ENCODE assay signal across 8 mouse cellular contexts in the genomic region with DNA sequence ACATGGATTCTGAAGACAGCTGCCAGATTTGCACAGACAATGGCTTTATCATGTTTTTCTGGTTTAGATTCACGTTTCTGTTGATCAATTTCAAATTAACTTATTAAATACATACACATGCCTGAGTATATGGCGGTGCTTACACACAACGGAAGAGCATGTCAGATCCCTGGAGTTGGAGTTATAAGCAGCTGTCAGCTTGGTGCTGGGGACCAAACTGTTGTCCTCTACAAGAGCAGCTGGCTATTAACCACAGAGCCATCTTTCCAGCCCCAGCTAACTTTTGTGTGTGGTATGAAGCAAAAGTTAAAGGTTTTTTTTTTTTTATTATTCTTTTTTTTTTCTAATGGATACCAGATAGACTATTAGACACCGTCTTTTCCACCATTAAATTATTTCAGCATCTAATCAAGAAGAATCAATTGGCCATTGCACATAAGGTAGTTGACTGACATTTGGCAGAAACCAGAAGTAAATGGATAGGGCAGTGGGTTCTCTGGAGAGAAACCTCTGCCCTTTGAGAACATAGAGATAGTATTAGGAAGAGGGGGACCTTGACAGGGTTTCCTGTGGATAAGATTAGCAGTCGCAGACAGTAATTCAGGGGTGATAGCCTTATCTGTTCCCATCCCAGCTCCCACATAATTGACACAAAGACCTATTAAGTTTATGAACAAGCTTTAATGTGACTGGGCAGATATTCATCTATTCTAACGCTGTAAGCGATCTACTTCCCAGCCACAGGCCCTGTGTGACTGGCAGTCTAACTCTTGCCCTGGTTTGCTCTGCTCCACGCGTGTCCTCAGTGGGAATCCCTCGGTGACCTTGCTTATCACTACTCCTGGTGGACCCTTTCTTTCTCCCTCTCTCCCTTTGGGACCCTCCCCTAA. TPM values are rescaled to one million over a fixed set of nuclear protein-coding genes. Genes with fewer than 3 reads are reported as not detected.
A peak's percentile ranks its signal among the peaks of the same experiment; 100 is the strongest.
DNase-seq lines count a peak whose midpoint lies in the region; ATAC-seq and TF ChIP-seq lines count a peak whose summit lies in the region.
"Had no signal": no experiment of that assay in that cellular context is flagged by ENCODE, and none has a peak within 500 bp of the region (broad histone marks: within the 10 kb centered on the region; RNA-seq: fewer than 3 reads in every experiment).

No protein-coding gene starts in this region.

- no peaks in the 10 kb centered on the region for H3K9me3 ChIP-seq in lung, embryonic 15.5 days
- H3K9me3 ChIP-seq in forebrain, embryonic 11.5 days (ENCODE audit: control insufficient read depth, low read length) = no peaks in the 10 kb centered on the region
- H3K9me3 ChIP-seq in limb, embryonic 14.5 days (ENCODE audit: control insufficient read depth, low read length) = no peaks in the 10 kb centered on the region

- no peak for TF ChIP-seq CTCF in small intestine, adult 2 months (IDR thresholded peaks at IDR 0.05; ENCODE audit: extremely low read depth, insufficient read length, insufficient replicate concordance, low read depth, low read length)

- WGBS in lung, embryonic 15.5 days = 32% methylated on average over 10 of the region's 10 CpGs
- WGBS in forebrain, embryonic 11.5 days = 37% methylated on average over 10 of the region's 10 CpGs
- WGBS in limb, embryonic 14.5 days = 41% methylated on average over 10 of the region's 10 CpGs
- WGBS in small intestine, adult 2 months = 34% methylated on average over 10 of the region's 10 CpGs

- peaks cover 9% of the 10 kb centered on the region; the same call in 1 of the 2 replicates for H3K4me1 ChIP-seq in lung, embryonic 15.5 days
- peaks cover 6% of the 10 kb centered on the region for H3K4me1 ChIP-seq in forebrain, embryonic 11.5 days (replicated peaks; ENCODE audit: control insufficient read depth, insufficient read depth, low read length)
- peaks cover 10% of the 10 kb centered on the region for H3K4me1 ChIP-seq in limb, embryonic 14.5 days (ENCODE audit: control insufficient read depth, insufficient read depth, low read length)
- H3K4me1 ChIP-seq in small intestine, adult 2 months (ENCODE audit: control insufficient read depth, insufficient read depth, insufficient read length, low read length) = peaks cover 2% of the 10 kb centered on the region; the same call in 1 of the 2 replicates

- peak; percentile 20; the same call in 1 of the 2 replicates for TF ChIP-seq POLR2A in limb, embryonic 14.5 days (IDR thresholded peaks at IDR 0.05; ENCODE audit: borderline replicate concordance, extremely low read depth, insufficient read depth, insufficient read length)
- TF ChIP-seq POLR2A in small intestine, adult 2 months (IDR thresholded peaks at IDR 0.05; ENCODE audit: low read depth, low read length) = no peak

- peak overlapping the region; percentile 41 for H3K4me3 ChIP-seq in lung, embryonic 15.5 days
- H3K4me3 ChIP-seq in forebrain, embryonic 11.5 days (ENCODE audit: low read depth, low read length) = peak overlapping the region; percentile 17
- H3K4me3 ChIP-seq in limb, embryonic 14.5 days (replicated peaks; ENCODE audit: low read length) = peak overlapping the region; percentile 31
- peak overlapping the region; percentile 63 for H3K4me3 ChIP-seq in small intestine, adult 2 months (ENCODE audit: low read depth, low read length)

- no peak overlapping the region; the same call in 1 of the 2 replicates for H3K9ac ChIP-seq in lung, embryonic 15.5 days
- peak overlapping the region; percentile 35 for H3K9ac ChIP-seq in forebrain, embryonic 11.5 days (ENCODE audit: low read length)
- 0 out of 2 replicates have a peak overlapping the region, but pooled peaks have one; percentile 34 for H3K9ac ChIP-seq in limb, embryonic 14.5 days (ENCODE audit: low read depth, low read length, severe bottlenecking)

- no peak for DNase-seq in lung, postnatal 14 days
- no peak for DNase-seq in forebrain, embryonic 11.5 days (ENCODE audit: low spot score)
- no peak for DNase-seq in limb, embryonic 14.5 days (ENCODE audit: low spot score)
- DNase-seq in ovary, postnatal 10 days (ENCODE audit: low spot score) = no peak

- H3K27me3 ChIP-seq in lung, embryonic 15.5 days = no peaks in the 10 kb centered on the region
- H3K27me3 ChIP-seq in forebrain, embryonic 11.5 days (ENCODE audit: control insufficient read depth, insufficient read depth, low read length) = no peaks in the 10 kb centered on the region
- no peaks in the 10 kb centered on the region for H3K27me3 ChIP-seq in limb, embryonic 14.5 days (ENCODE audit: control insufficient read depth, insufficient read depth, low read length)
- no peaks in the 10 kb centered on the region for H3K27me3 ChIP-seq in small intestine, adult 2 months (ENCODE audit: control insufficient read depth, insufficient read depth, low read length)

- no peak overlapping the region for H3K27ac ChIP-seq in lung, embryonic 15.5 days
- H3K27ac ChIP-seq in forebrain, embryonic 11.5 days (ENCODE audit: low read depth, low read length) = peak overlapping the region; percentile 48; the same call in 1 of the 2 replicates
- H3K27ac ChIP-seq in limb, embryonic 14.5 days (replicated peaks; ENCODE audit: low read depth, low read length) = no peak overlapping the region
- H3K27ac ChIP-seq in small intestine, adult 2 months (ENCODE audit: insufficient read depth, low read depth, low read length) = no peak overlapping the region

- H3K4me2 ChIP-seq in lung, embryonic 15.5 days = peak overlapping the region; percentile 62
- peak overlapping the region; percentile 46 for H3K4me2 ChIP-seq in forebrain, embryonic 11.5 days (ENCODE audit: low read depth, low read length, severe bottlenecking)
- peak overlapping the region; percentile 54 for H3K4me2 ChIP-seq in limb, embryonic 14.5 days (replicated peaks; ENCODE audit: low read depth, low read length, severe bottlenecking)

- no peaks in the 10 kb centered on the region for H3K36me3 ChIP-seq in lung, embryonic 15.5 days
- H3K36me3 ChIP-seq in forebrain, embryonic 11.5 days (ENCODE audit: control insufficient read depth, insufficient read depth, low read length) = no peaks in the 10 kb centered on the region
- H3K36me3 ChIP-seq in limb, embryonic 14.5 days (ENCODE audit: control insufficient read depth, insufficient read depth, low read length) = no peaks in the 10 kb centered on the region
- no peaks in the 10 kb centered on the region for H3K36me3 ChIP-seq in small intestine, adult 2 months (ENCODE audit: control insufficient read depth, insufficient read depth, low read length)

- ATAC-seq in lung, embryonic 15.5 days (ENCODE audit: borderline replicate concordance, extremely low read depth, low FRiP score, low TSS enrichment) = no peak
- ATAC-seq in forebrain, embryonic 11.5 days (replicated peaks; ENCODE audit: low FRiP score) = no peak
- no peak for ATAC-seq in limb, embryonic 14.5 days (ENCODE audit: low FRiP score, low read depth)
- ATAC-seq in monocyte, adult 5-6 weeks (replicated peaks; ENCODE audit: insufficient number of reproducible peaks, low FRiP score, low TSS enrichment, poor library complexity, severe bottlenecking) = no peak

RNA-seq across cellular contexts. Expression of a gene that starts 12.2 kb away (rescaled TPM):
- 1,625 and 1,841 TPM in 2 replicates for polyA plus RNA-seq in lung, embryonic 15.5 days (2015; fragmentation: Nextera tagmentation; extraction: Ambion mirVana)
- polyA plus RNA-seq in forebrain, embryonic 11.5 days (2014; fragmentation: Nextera tagmentation; extraction: Ambion mirVana) = 2,277 and 2,481 TPM in 2 replicates
- polyA plus RNA-seq in limb, embryonic 14.5 days (2012; rRNA removed) = 1,684 and 2,799 TPM in 2 replicates
- 1,598 and 1,615 TPM in 2 replicates for polyA plus RNA-seq in limb, embryonic 14.5 days (2014; fragmentation: Nextera tagmentation; extraction: Ambion mirVana)
- 755 and 830 TPM in 2 replicates for polyA plus RNA-seq in small intestine, adult 2 months (2012; rRNA removed)
- 37.4 to 54.1 TPM (median 41.4 TPM) in 3 replicates for total RNA-seq in monocyte, adult 5-6 weeks (2017)

RNA-seq across cellular contexts. Expression of a gene that starts 20.9 kb away (rescaled TPM):
- 1.8 and 2.5 TPM in 2 replicates for polyA plus RNA-seq in lung, embryonic 15.5 days (2015; fragmentation: Nextera tagmentation; extraction: Ambion mirVana)
- polyA plus RNA-seq in forebrain, embryonic 11.5 days (2014; fragmentation: Nextera tagmentation; extraction: Ambion mirVana) = 2.3 and 3.4 TPM in 2 replicates
- polyA plus RNA-seq in limb, embryonic 14.5 days (2012; rRNA removed) = 6.7 and 9.0 TPM in 2 replicates
- polyA plus RNA-seq in limb, embryonic 14.5 days (2014; fragmentation: Nextera tagmentation; extraction: Ambion mirVana) = 2.2 and 3.0 TPM in 2 replicates
- polyA plus RNA-seq in small intestine, adult 2 months (2012; rRNA removed) = 145 and 219 TPM in 2 replicates
- 2.7 to 7.1 TPM (median 4.3 TPM) in 3 replicates for total RNA-seq in monocyte, adult 5-6 weeks (2017)

RNA-seq across cellular contexts. Expression of a gene that starts 35.0 kb away (rescaled TPM):
- polyA plus RNA-seq in lung, embryonic 15.5 days (2015; fragmentation: Nextera tagmentation; extraction: Ambion mirVana) = 37.3 and 39.1 TPM in 2 replicates
- polyA plus RNA-seq in forebrain, embryonic 11.5 days (2014; fragmentation: Nextera tagmentation; extraction: Ambion mirVana) = 6.9 and 8.8 TPM in 2 replicates
- 24.8 and 28.7 TPM in 2 replicates for polyA plus RNA-seq in limb, embryonic 14.5 days (2012; rRNA removed)
- 12.3 and 17.5 TPM in 2 replicates for polyA plus RNA-seq in limb, embryonic 14.5 days (2014; fragmentation: Nextera tagmentation; extraction: Ambion mirVana)
- 68.6 and 89.9 TPM in 2 replicates for polyA plus RNA-seq in small intestine, adult 2 months (2012; rRNA removed)
- 9.0 to 12.5 TPM (median 10.7 TPM) in 3 replicates for total RNA-seq in monocyte, adult 5-6 weeks (2017)

RNA-seq across cellular contexts. Expression of a gene that starts 49.1 kb away (rescaled TPM):
- 205 and 213 TPM in 2 replicates for polyA plus RNA-seq in lung, embryonic 15.5 days (2015; fragmentation: Nextera tagmentation; extraction: Ambion mirVana)
- polyA plus RNA-seq in forebrain, embryonic 11.5 days (2014; fragmentation: Nextera tagmentation; extraction: Ambion mirVana) = 295 TPM in 2 replicates
- polyA plus RNA-seq in limb, embryonic 14.5 days (2012; rRNA removed) = 116 and 120 TPM in 2 replicates
- 177 and 193 TPM in 2 replicates for polyA plus RNA-seq in limb, embryonic 14.5 days (2014; fragmentation: Nextera tagmentation; extraction: Ambion mirVana)
- polyA plus RNA-seq in small intestine, adult 2 months (2012; rRNA removed) = 19.9 and 34.1 TPM in 2 replicates
- total RNA-seq in monocyte, adult 5-6 weeks (2017) = 16.2 to 31.0 TPM (median 19.4 TPM) in 3 replicates

RNA-seq across cellular contexts. Expression of a gene that starts 49.9 kb away (rescaled TPM):
- polyA plus RNA-seq in lung, embryonic 15.5 days (2015; fragmentation: Nextera tagmentation; extraction: Ambion mirVana) = not detected in 2 replicates
- polyA plus RNA-seq in forebrain, embryonic 11.5 days (2014; fragmentation: Nextera tagmentation; extraction: Ambion mirVana) = not detected in 2 replicates
- 0.08 TPM in 1 of 2 replicates, not detected in the other for polyA plus RNA-seq in limb, embryonic 14.5 days (2012; rRNA removed)
- polyA plus RNA-seq in limb, embryonic 14.5 days (2014; fragmentation: Nextera tagmentation; extraction: Ambion mirVana) = not detected in 2 replicates
- polyA plus RNA-seq in small intestine, adult 2 months (2012; rRNA removed) = not detected in 2 replicates
- total RNA-seq in monocyte, adult 5-6 weeks (2017) = 0.49 TPM in 1 of 3 replicates, not detected in the others
- total RNA-seq: adrenal gland, postnatal 36 days had no signal

Comparison
In these comparisons a context has a peak if more than half of its experiments do, and no peak if none do; other contexts are left out.
1. RNA of a gene that starts 20.9 kb away (polyA plus RNA-seq): 145 to 219 TPM in small intestine, adult 2 months; 2.2 to 9.0 TPM in limb, embryonic 14.5 days, 2.3 to 3.4 TPM in forebrain, embryonic 11.5 days and 1.8 to 2.5 TPM in lung, embryonic 15.5 days; every median in the first group is over 10 times any median in the second.
2. Peak in every context shown above with its lines, with median percentiles within 50 percentile points of each other: H3K4me2 ChIP-seq and H3K4me3 ChIP-seq.